Mouse (Mus musculus) liver, adult 2 months (tissue): ENCODE measurements at regions not wholly inside any gene's neighbourhood (a gene's known extent, or its start where the extent isn't known, plus 50 kb on each side); places are given as distances from the start of the nearest gene placed in this dataset.

Experiments
- DNase-seq: peaks from one replicate; pipeline ENCODE4 v3.0.0-alpha.2; 2011; ENCODE audit warnings: low read depth, low spot score; ENCODE audit errors: extremely low read depth
- H3K27ac ChIP-seq: fragments of 200-500 bp; replicated peaks from 2 replicates; pipeline ENCODE4 v1.5.1; 2012; ENCODE audit warnings: low read depth, mild to moderate bottlenecking, control low read depth, inconsistent platforms, low read length; ENCODE audit not compliant: insufficient read depth
- H3K27me3 ChIP-seq: fragments of 200-500 bp; 2 replicates; pipeline ENCODE4 v1.6.1; 2012; ENCODE audit warnings: mild to moderate bottlenecking, moderate library complexity, low read length, inconsistent platforms; ENCODE audit not compliant: control insufficient read depth, insufficient read depth
- H3K36me3 ChIP-seq: fragments of 200-500 bp; 2 replicates; pipeline ENCODE4 v1.6.1; 2012; ENCODE audit warnings: low read length, inconsistent platforms; ENCODE audit not compliant: control insufficient read depth, insufficient read depth
- H3K4me1 ChIP-seq: fragments of 200-500 bp; 2 replicates; pipeline ENCODE4 v1.6.1; 2011; ENCODE audit warnings: low read length; ENCODE audit not compliant: control insufficient read depth, insufficient read depth
- H3K4me3 ChIP-seq: fragments of 200-500 bp; 2 replicates; pipeline ENCODE4 v1.5.1; 2011; ENCODE audit warnings: low read depth, mild to moderate bottlenecking, control low read depth, low read length, moderate library complexity; ENCODE audit not compliant: insufficient read depth
- H3K79me2 ChIP-seq: fragments of 200-500 bp; 2 replicates; pipeline ENCODE4 v1.6.1; 2012; ENCODE audit warnings: inconsistent platforms, mild to moderate bottlenecking, low read length, moderate library complexity; ENCODE audit not compliant: control insufficient read depth, insufficient read depth
- H3K9ac ChIP-seq: fragments of 200-500 bp; 2 replicates; pipeline ENCODE4 v1.6.1; 2012; ENCODE audit warnings: low read depth, mild to moderate bottlenecking, control low read depth, inconsistent platforms, low read length
- CTCF ChIP-seq: fragments of 200-500 bp; IDR thresholded peaks from 2 replicates; pipeline ENCODE4 v1.5.1; 2011; ENCODE audit warnings: low read depth, low read length, control low read depth
- POLR2A ChIP-seq: fragments of 200-500 bp; IDR thresholded peaks from 2 replicates; pipeline ENCODE4 v1.6.1; 2011; ENCODE audit warnings: low read length, control low read depth; ENCODE audit not compliant: insufficient read depth; ENCODE audit errors: extremely low read depth
- WGBS: fragments of 180-500 bp; shearing (Covaris S2); methylation state at CpG from one replicate; pipeline ENCODE4 v1.1.7; 2018; 5-methylcytosine and 5-hydroxymethylcytosine counted together

GRCm38 (mm10) chr14:58936131-58936530 lies 206.6 kb downstream of the 1700129C05Rik start:
- H3K27me3 ChIP-seq = no peaks in the 10 kb centered on the region
- TF ChIP-seq CTCF (no peak), POLR2A (no peak)
- WGBS = 87% methylated on average over 2 of the region's 2 CpGs
- no peaks in the 10 kb centered on the region for H3K36me3 ChIP-seq
- H3K9ac ChIP-seq = no peak overlapping the region
- no peak overlapping the region for H3K27ac ChIP-seq
- DNase-seq = no peak
- H3K4me3 ChIP-seq = no peak overlapping the region
- H3K79me2 ChIP-seq = no peaks in the 10 kb centered on the region
- H3K4me1 ChIP-seq = no peaks in the 10 kb centered on the region

DNA sequence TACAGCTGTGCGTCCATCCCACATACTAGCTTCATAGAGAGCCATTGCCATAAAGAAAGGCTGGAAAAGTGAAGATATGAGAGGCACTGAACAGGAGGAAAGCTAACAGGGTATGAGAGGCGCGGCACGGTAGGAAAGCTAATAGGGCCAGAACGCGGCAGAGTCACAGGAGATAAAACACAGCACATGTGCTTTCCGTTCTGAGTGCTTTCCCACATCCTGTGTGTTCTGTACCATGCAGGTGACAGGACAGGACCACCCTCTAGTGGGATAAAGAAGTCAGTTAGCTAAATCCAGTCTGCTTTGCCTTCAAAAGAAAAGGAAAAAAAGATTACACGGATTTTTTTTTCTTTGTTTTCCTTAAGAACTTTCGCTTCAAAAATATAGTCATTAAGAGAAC lies 224.8 kb downstream of the 1700129C05Rik start:
- H3K36me3 ChIP-seq = no peaks in the 10 kb centered on the region
- H3K4me1 ChIP-seq = no peaks in the 10 kb centered on the region
- H3K79me2 ChIP-seq = no peaks in the 10 kb centered on the region
- no peak for DNase-seq
- no peak overlapping the region for H3K4me3 ChIP-seq
- no peak overlapping the region for H3K9ac ChIP-seq
- H3K27ac ChIP-seq = no peak overlapping the region
- TF ChIP-seq POLR2A (no peak), CTCF (no peak)
- WGBS = 69% methylated on average over 9 of the region's 9 CpGs
- no peaks in the 10 kb centered on the region for H3K27me3 ChIP-seq

DNA sequence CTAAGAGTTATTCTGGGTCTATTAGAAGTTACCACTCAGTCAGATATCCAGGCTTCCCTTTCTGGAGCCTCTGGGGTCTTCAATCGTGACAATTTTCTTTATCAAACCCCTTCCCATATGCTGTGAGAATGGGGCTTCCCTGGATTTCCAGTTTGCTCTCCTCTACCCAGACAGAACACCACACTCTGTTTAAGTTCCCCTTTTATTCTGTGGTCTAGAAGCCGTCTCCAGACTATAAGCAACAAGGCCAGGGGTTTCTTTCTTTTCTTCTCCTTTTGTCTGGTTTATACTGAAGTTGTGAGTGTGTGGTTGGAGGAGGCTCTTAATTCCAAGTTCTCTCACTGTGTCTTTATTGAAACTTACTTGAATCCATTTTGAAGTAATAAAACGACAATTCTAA lies 225.5 kb downstream of the 1700129C05Rik start:
- H3K9ac ChIP-seq = no peak overlapping the region
- no peak for DNase-seq
- WGBS = 78% methylated on average over 3 of the region's 3 CpGs
- H3K27me3 ChIP-seq = no peaks in the 10 kb centered on the region
- H3K4me1 ChIP-seq = no peaks in the 10 kb centered on the region
- no peak overlapping the region for H3K4me3 ChIP-seq
- no peak overlapping the region for H3K27ac ChIP-seq
- H3K79me2 ChIP-seq = no peaks in the 10 kb centered on the region
- H3K36me3 ChIP-seq = no peaks in the 10 kb centered on the region
- TF ChIP-seq POLR2A (no peak), CTCF (no peak)

DNA sequence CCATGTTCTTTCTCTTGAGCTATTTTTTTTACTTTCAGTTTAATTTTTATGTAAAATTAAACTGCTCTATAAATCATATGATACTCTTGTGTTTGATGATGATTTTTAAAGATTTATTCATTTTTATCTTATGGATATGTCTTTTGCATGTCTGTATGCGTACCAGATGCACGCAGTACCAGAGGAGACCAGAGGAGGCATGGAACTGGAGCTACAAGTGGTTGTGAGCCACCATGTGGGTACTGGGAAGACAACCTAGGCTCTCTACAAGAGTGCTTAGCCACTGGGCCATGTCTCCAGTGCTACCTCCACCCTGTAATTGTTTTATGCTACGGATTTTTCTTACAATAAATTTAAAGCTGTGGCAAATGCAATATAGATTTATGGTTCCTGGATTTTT lies 227.8 kb downstream of the 1700129C05Rik start:
- DNase-seq = no peak
- WGBS = 91% methylated on average over 3 of the region's 3 CpGs
- Histone ChIP-seq H3K27ac (no peak overlapping the region), H3K4me3 (no peak overlapping the region), H3K79me2 (no peaks in the 10 kb centered on the region), H3K36me3 (no peaks in the 10 kb centered on the region), H3K27me3 (no peaks in the 10 kb centered on the region), H3K4me1 (no peaks in the 10 kb centered on the region), H3K9ac (no peak overlapping the region)
- TF ChIP-seq CTCF (peak; percentile 24; the same call in 1 of the 2 replicates), POLR2A (no peak)

- Histone ChIP-seq H3K9ac (no peak overlapping the region), H3K27me3 (no peaks in the 10 kb centered on the region), H3K4me3 (no peak overlapping the region), H3K36me3 (no peaks in the 10 kb centered on the region), H3K27ac (no peak overlapping the region), H3K79me2 (no peaks in the 10 kb centered on the region), H3K4me1 (no peaks in the 10 kb centered on the region)
- no peak for DNase-seq
- WGBS = 83% methylated on average over 1 of the region's 1 CpGs
- no peak for TF ChIP-seq POLR2A
- TF ChIP-seq CTCF = no peak
These were observed 231.8 kb downstream of the 1700129C05Rik start for GRCm38 (mm10) chr14:58910846-58911245.

DNA sequence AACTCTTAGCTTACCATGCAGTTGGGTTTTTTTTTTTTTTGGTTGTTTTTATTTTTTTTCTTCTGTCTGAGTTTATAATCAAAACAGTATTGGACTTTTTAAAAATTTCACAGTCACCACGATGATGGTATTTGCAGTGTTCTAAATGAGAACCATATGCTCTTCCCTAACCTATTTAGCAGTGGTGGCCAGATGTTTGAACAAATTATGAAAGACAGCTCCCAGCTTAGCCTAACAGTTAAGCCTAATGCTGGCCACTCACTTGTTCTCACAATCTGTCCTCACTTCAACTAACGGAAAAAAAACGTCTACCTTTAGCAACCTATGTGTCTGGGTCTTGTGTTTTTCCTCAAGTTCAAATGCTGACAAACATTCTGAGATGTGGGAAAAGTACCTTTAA lies 234.8 kb downstream of the 1700129C05Rik start:
- WGBS = 80% methylated on average over 3 of the region's 3 CpGs
- Histone ChIP-seq H3K79me2 (no peaks in the 10 kb centered on the region), H3K27me3 (no peaks in the 10 kb centered on the region), H3K4me1 (no peaks in the 10 kb centered on the region), H3K27ac (no peak overlapping the region), H3K9ac (no peak overlapping the region), H3K36me3 (no peaks in the 10 kb centered on the region), H3K4me3 (no peak overlapping the region)
- DNase-seq = no peak
- TF ChIP-seq CTCF (no peak), POLR2A (no peak)
